Mouse (Mus musculus) kidney, postnatal 0 days (tissue): Measurements from ENCODE around the gene Dock1. TPM values are rescaled to one million over a fixed set of nuclear protein-coding genes. Genes with fewer than 3 reads are reported as not detected.
A peak's percentile ranks its signal among the peaks of the same experiment; 100 is the strongest.

Experiments
- ATAC-seq: fragments of 200-750 bp; cut with Nextera tagmentation; replicated peaks from 2 replicates; pipeline ENCODE4 v1.8.0; 2017; ENCODE audit warnings: low read depth, moderate number of reproducible peaks, moderate TSS enrichment, moderate library complexity; ENCODE audit not compliant: low FRiP score
- DNase-seq: peaks from one replicate; pipeline ENCODE4 v3.0.0-alpha.2; 2016; ENCODE audit warnings: low spot score
- H3K27ac ChIP-seq: fragments of 300-500 bp; sonication (generic); 2 replicates; pipeline ENCODE4 v1.5.1; 2014; ENCODE audit warnings: mild to moderate bottlenecking
- H3K27me3 ChIP-seq: fragments of 300-500 bp; sonication (generic); 2 replicates; pipeline ENCODE4 v1.6.1; 2014; ENCODE audit warnings: low read length, mixed read lengths; ENCODE audit not compliant: insufficient read depth
- H3K36me3 ChIP-seq: fragments of 300-500 bp; sonication (generic); 2 replicates; pipeline ENCODE4 v1.6.1; 2014; ENCODE audit warnings: low read length, mixed read lengths; ENCODE audit not compliant: insufficient read depth
- H3K4me1 ChIP-seq: fragments of 300-500 bp; sonication (generic); replicated peaks from 2 replicates; pipeline ENCODE4 v1.6.1; 2014; ENCODE audit warnings: antibody characterized with exemption, low read length, mixed read lengths; ENCODE audit not compliant: insufficient read depth
- H3K4me2 ChIP-seq: fragments of 300-500 bp; sonication (generic); 2 replicates; pipeline ENCODE4 v1.6.1; 2014; ENCODE audit warnings: mild to moderate bottlenecking, low read length, moderate library complexity, mixed read lengths
- H3K4me3 ChIP-seq: fragments of 300-500 bp; sonication (generic); replicated peaks from 2 replicates; pipeline ENCODE4 v1.5.1; 2014; ENCODE audit warnings: low read depth, low read length
- H3K9ac ChIP-seq: fragments of 300-500 bp; sonication (generic); 2 replicates; pipeline ENCODE4 v1.6.1; 2014; ENCODE audit warnings: low read depth, low read length
- H3K9me3 ChIP-seq: fragments of 300-500 bp; sonication (generic); replicated peaks from 2 replicates; pipeline ENCODE4 v1.6.1; 2016; ENCODE audit warnings: low read length, inconsistent platforms, mixed read lengths
- CTCF ChIP-seq: IDR thresholded peaks from 2 replicates; pipeline ENCODE4 v1.5.1; 2016; ENCODE audit warnings: antibody characterized with exemption, low read depth, mild to moderate bottlenecking, moderate library complexity
- WGBS: fragments of 180-500 bp; shearing (Covaris S2); extraction: QIAGEN DNeasy Blood & Tissue Kit; methylation state at CpG from one replicate; pipeline ENCODE4 v1.1.7; 2014; 5-methylcytosine and 5-hydroxymethylcytosine counted together
- polyA plus RNA-seq: library from polyadenylated mRNA; unstranded; fragments of >200 nt; fragmentation: Nextera tagmentation; extraction: Ambion mirVana; gene quantifications from 2 replicates; pipeline ENCODE4 v1.2.1, GENCODE M21; 2015

Dock1 gene
- polyA plus RNA-seq, 1 experiment from 2014 or later = 23.9 TPM

- 39% methylated on average over 3 of the region's 3 CpGs for WGBS
- H3K4me2 ChIP-seq = no peak overlapping the region
- H3K27me3 ChIP-seq = no peaks in the 10 kb centered on the region
- no peaks in the 10 kb centered on the region for H3K36me3 ChIP-seq
- no peak overlapping the region for H3K4me3 ChIP-seq
- ATAC-seq (no peak; the same call in 1 of the 2 replicates), DNase-seq (peak; percentile 47)
- TF ChIP-seq CTCF = peak; percentile 53; the same call in 1 of the 2 replicates
- no peaks in the 10 kb centered on the region for H3K9me3 ChIP-seq
- no peak overlapping the region for H3K9ac ChIP-seq
- no peak overlapping the region for H3K27ac ChIP-seq
- peaks cover 6% of the 10 kb centered on the region; the same call in 1 of the 2 replicates for H3K4me1 ChIP-seq
These were observed 361.0 kb downstream of the Dock1 start for GRCm38 (mm10) chr7:135031466-135031865.

- H3K36me3 ChIP-seq = no peaks in the 10 kb centered on the region
- H3K27me3 ChIP-seq = no peaks in the 10 kb centered on the region
- ATAC-seq (0 out of 2 replicates have a peak, but pooled peaks have one; percentile 36), DNase-seq (no peak)
- no peak overlapping the region for H3K4me3 ChIP-seq
- no peaks in the 10 kb centered on the region for H3K9me3 ChIP-seq
- H3K9ac ChIP-seq = no peak overlapping the region
- H3K4me1 ChIP-seq = peaks cover 6% of the 10 kb centered on the region; the same call in 1 of the 2 replicates
- no peak overlapping the region for H3K4me2 ChIP-seq
- whole genome bisulfite sequencing = 32% methylated on average over 5 of the region's 5 CpGs
- H3K27ac ChIP-seq = no peak overlapping the region
- no peak for TF ChIP-seq CTCF
These were observed 364.4 kb downstream of the Dock1 start for GRCm38 (mm10) chr7:135034811-135035210.

GRCm38 (mm10) chr7:135035651-135036050 lies 365.2 kb downstream of the Dock1 start:
- no peak overlapping the region for H3K4me2 ChIP-seq
- no peak overlapping the region for H3K27ac ChIP-seq
- ATAC-seq = no peak
- TF ChIP-seq CTCF = no peak
- no peak for DNase-seq
- peaks cover 6% of the 10 kb centered on the region; the same call in 1 of the 2 replicates for H3K4me1 ChIP-seq
- no peak overlapping the region for H3K9ac ChIP-seq
- H3K36me3 ChIP-seq = no peaks in the 10 kb centered on the region
- H3K4me3 ChIP-seq = no peak overlapping the region
- no peaks in the 10 kb centered on the region for H3K9me3 ChIP-seq
- 36% methylated on average over 2 of the region's 2 CpGs for WGBS
- no peaks in the 10 kb centered on the region for H3K27me3 ChIP-seq

GRCm38 (mm10) chr7:135038930-135039329 lies 368.5 kb downstream of the Dock1 start:
- Histone ChIP-seq H3K4me1 (peaks cover 6% of the 10 kb centered on the region; the same call in 1 of the 2 replicates), H3K9ac (no peak overlapping the region), H3K27ac (no peak overlapping the region), H3K4me3 (no peak overlapping the region), H3K9me3 (no peaks in the 10 kb centered on the region), H3K36me3 (no peaks in the 10 kb centered on the region), H3K27me3 (no peaks in the 10 kb centered on the region), H3K4me2 (no peak overlapping the region)
- no peak for DNase-seq
- ATAC-seq = no peak
- no peak for TF ChIP-seq CTCF
- WGBS = 80% methylated on average over 1 of the region's 1 CpGs

GRCm38 (mm10) chr7:135043931-135044765 lies 373.7 kb downstream of the Dock1 start:
- Histone ChIP-seq H3K4me3 (no peak overlapping the region), H3K27ac (no peak overlapping the region), H3K36me3 (no peaks in the 10 kb centered on the region), H3K9ac (no peak overlapping the region), H3K9me3 (no peaks in the 10 kb centered on the region), H3K4me2 (no peak overlapping the region), H3K27me3 (no peaks in the 10 kb centered on the region), H3K4me1 (0 out of 2 replicates have a peak, but pooled peaks cover 3% of the 10 kb centered on the region)
- 48% methylated on average over 12 of the region's 12 CpGs for whole genome bisulfite sequencing
- DNase-seq (peak; percentile 62), ATAC-seq (no peak)
- no peak for TF ChIP-seq CTCF

GRCm38 (mm10) chr7:135049416-135049815 lies 379.0 kb downstream of the Dock1 start:
- Histone ChIP-seq H3K4me3 (no peak overlapping the region), H3K36me3 (no peaks in the 10 kb centered on the region), H3K4me2 (no peak overlapping the region), H3K9ac (no peak overlapping the region), H3K27me3 (no peaks in the 10 kb centered on the region), H3K27ac (no peak overlapping the region), H3K4me1 (0 out of 2 replicates have a peak, but pooled peaks cover 3% of the 10 kb centered on the region), H3K9me3 (no peaks in the 10 kb centered on the region)
- no peak for TF ChIP-seq CTCF
- DNase-seq (no peak), ATAC-seq (no peak)
- 89% methylated on average over 2 of the region's 2 CpGs for WGBS
